Mouse (Mus musculus) kidney, embryonic 14.5 days (tissue): ENCODE data around the gene Slc7a6. TPM values are rescaled to one million over a fixed set of nuclear protein-coding genes. Genes with fewer than 3 reads are reported as not detected.

Source experiments
- ATAC-seq: fragments of 200-750 bp; cut with Nextera tagmentation; 2 replicates; pipeline ENCODE4 v1.8.0; 2017; ENCODE audit warnings: moderate number of reproducible peaks, mild to moderate bottlenecking, moderate TSS enrichment, moderate library complexity; ENCODE audit not compliant: low FRiP score, low TSS enrichment
- H3K27ac ChIP-seq: fragments of 300-500 bp; sonication (generic); 2 replicates; pipeline ENCODE4 v1.5.1; 2014; ENCODE audit warnings: low read depth, mild to moderate bottlenecking, low read length, moderate library complexity, mixed read lengths
- H3K27me3 ChIP-seq: fragments of 300-500 bp; sonication (generic); 2 replicates; pipeline ENCODE4 v1.6.1; 2014; ENCODE audit warnings: mild to moderate bottlenecking, low read length; ENCODE audit not compliant: control insufficient read depth, insufficient read depth
- H3K36me3 ChIP-seq: fragments of 300-500 bp; sonication (generic); 2 replicates; pipeline ENCODE4 v1.6.1; 2014; ENCODE audit warnings: low read length, mixed read lengths; ENCODE audit not compliant: control insufficient read depth, insufficient read depth
- H3K4me1 ChIP-seq: fragments of 300-500 bp; sonication (generic); 2 replicates; pipeline ENCODE4 v1.6.1; 2014; ENCODE audit warnings: low read length, mixed read lengths; ENCODE audit not compliant: control insufficient read depth, insufficient read depth
- H3K4me2 ChIP-seq: fragments of 300-500 bp; sonication (generic); replicated peaks from 2 replicates; pipeline ENCODE4 v1.6.1; 2014; ENCODE audit warnings: low read depth, mild to moderate bottlenecking, low read length
- H3K4me3 ChIP-seq: fragments of 300-500 bp; sonication (generic); 2 replicates; pipeline ENCODE4 v1.5.1; 2014; ENCODE audit warnings: mild to moderate bottlenecking, low read length
- H3K9ac ChIP-seq: fragments of 300-500 bp; sonication (generic); 2 replicates; pipeline ENCODE4 v1.6.1; 2014; ENCODE audit warnings: low read depth, mild to moderate bottlenecking, low read length, moderate library complexity
- H3K9me3 ChIP-seq: fragments of 300-500 bp; sonication (generic); 2 replicates; pipeline ENCODE4 v1.6.1; 2016; ENCODE audit warnings: low read length; ENCODE audit not compliant: control insufficient read depth
- WGBS: fragments of 180-500 bp; shearing (Covaris S2); extraction: QIAGEN DNeasy Blood & Tissue Kit; methylation state at CpG from one replicate; pipeline ENCODE4 v1.1.7; 2014; 5-methylcytosine and 5-hydroxymethylcytosine counted together
- polyA plus RNA-seq: library from polyadenylated mRNA; unstranded; fragments of >200 nt; fragmentation: Nextera tagmentation; extraction: Ambion mirVana; gene quantifications from 2 replicates; pipeline ENCODE4 v1.2.1, GENCODE M21; 2014

The Slc7a6 gene
- polyA plus RNA-seq: 87.4 and 90.3 TPM in 2 replicates

- Histone ChIP-seq H3K27me3 (no peaks in the 10 kb centered on the region), H3K36me3 (peaks cover 8% of the 10 kb centered on the region; the same call in 1 of the 2 replicates), H3K4me3 (peak within 1 kb of the TSS; percentile 80), H3K9ac (peak within 1 kb of the TSS; percentile 81), H3K27ac (peak within 1 kb of the TSS; percentile 69), H3K4me2 (peak within 1 kb of the TSS; percentile 92), H3K9me3 (no peaks in the 10 kb centered on the region), H3K4me1 (peaks cover 14% of the 10 kb centered on the region; the same call in 1 of the 2 replicates)
- WGBS: under 1% methylated on average over 54 of the region's 59 CpGs
- peak; percentile 85 for ATAC-seq
Observed at GRCm38 (mm10) chr8:106168356-106169016, at the start of gene Slc7a6. Gene Slc7a6, plus strand, starts transcription at chr8:106168857.

DNA sequence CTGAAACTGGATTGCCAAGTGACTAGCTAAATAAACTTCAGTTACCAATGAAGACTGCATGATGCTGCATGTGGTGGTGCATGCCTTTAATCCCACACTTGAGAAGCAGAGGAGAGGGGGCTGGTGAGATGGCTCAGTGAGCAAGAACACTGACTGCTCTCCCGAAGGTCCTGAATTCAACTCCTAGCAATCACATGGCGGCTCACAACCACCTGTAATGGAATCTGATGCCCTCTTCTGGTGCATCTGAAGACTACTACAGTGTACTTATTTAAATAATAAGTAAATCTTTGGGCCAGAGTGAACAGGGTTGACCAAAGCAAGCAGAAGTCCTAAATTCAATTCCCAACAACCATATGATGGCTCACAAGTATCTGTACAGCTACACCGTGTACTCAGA lies 45.2 kb upstream of the Slc7a6 start:
- no peak for ATAC-seq

GRCm38 (mm10) chr8:106126055-106126454 lies 42.6 kb upstream of the Slc7a6 start:
- ATAC-seq: no peak
- 95% methylated on average over 1 of the region's 1 CpGs for whole genome bisulfite sequencing
- H3K36me3 ChIP-seq: peaks cover 36% of the 10 kb centered on the region

More for the DNA sequence above, 45.2 kb upstream of the Slc7a6 start:
- Histone ChIP-seq H3K4me1 (no peaks in the 10 kb centered on the region), H3K4me3 (no peak overlapping the region), H3K36me3 (peaks cover 34% of the 10 kb centered on the region), H3K9me3 (no peaks in the 10 kb centered on the region), H3K27ac (no peak overlapping the region), H3K9ac (no peak overlapping the region), H3K4me2 (no peak overlapping the region), H3K27me3 (no peaks in the 10 kb centered on the region)
- 88% methylated on average over 3 of the region's 3 CpGs for WGBS

DNA sequence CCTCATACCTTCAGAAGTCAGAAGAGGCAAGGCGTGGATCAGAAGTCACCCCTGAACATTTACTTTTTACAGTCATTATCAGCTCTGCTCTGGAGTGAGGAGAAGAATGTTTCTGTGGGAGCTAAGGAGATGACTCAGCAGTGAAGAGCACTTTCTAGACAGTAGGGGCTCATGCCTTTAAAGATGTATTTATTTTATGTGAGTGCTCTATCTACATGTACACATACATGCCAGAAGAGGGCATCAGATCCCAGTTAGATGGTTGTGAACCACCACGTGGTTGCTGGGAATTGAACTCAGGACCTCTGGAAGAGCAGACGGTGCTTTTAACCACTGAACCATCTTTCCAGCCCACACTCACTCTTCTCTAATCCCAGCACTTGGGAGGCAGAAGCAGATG lies 41.6 kb upstream of the Slc7a6 start:
- Histone ChIP-seq H3K36me3 (peaks cover 46% of the 10 kb centered on the region), H3K27me3 (no peaks in the 10 kb centered on the region), H3K9ac (no peak overlapping the region), H3K4me2 (no peak overlapping the region), H3K4me1 (no peaks in the 10 kb centered on the region), H3K4me3 (no peak overlapping the region), H3K9me3 (no peaks in the 10 kb centered on the region), H3K27ac (no peak overlapping the region)
- WGBS: 75% methylated on average over 3 of the region's 3 CpGs
- ATAC-seq: no peak

More at GRCm38 (mm10) chr8:106126055-106126454, 42.6 kb upstream of the Slc7a6 start:
- no peak overlapping the region for H3K9ac ChIP-seq
- H3K9me3 ChIP-seq: no peaks in the 10 kb centered on the region
- no peak overlapping the region for H3K27ac ChIP-seq
- no peak overlapping the region for H3K4me3 ChIP-seq
- no peaks in the 10 kb centered on the region for H3K27me3 ChIP-seq
- no peaks in the 10 kb centered on the region for H3K4me1 ChIP-seq
- H3K4me2 ChIP-seq: no peak overlapping the region

DNA sequence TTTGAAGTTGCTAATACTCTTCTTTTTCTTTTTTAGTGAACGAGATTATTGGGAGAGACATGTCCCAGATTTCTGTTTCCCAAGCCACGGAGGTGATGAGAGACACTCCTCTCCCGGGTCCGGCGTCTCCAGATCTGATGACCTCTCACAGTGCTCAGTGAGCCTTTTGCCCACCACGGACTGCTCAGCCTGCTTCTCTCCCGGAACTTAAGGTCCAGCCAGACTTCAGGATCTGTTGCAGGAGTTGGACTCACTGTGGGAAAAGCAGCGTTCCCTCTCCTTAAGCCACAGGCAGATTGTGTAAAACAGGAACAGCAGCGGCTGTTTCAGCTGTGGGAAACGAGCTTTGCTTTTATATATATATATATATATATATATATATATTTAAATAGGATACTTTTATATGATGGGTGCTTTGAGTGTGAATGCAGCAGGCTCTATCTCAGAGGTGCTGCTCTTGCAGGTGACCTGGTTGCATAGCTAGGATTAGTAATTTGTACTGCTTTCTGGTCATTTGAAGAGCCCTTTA lies 40.7 kb upstream of the Slc7a6 start:
- no peak overlapping the region for H3K9ac ChIP-seq
- H3K4me1 ChIP-seq: no peaks in the 10 kb centered on the region
- 94% methylated on average over 10 of the region's 10 CpGs for WGBS
- H3K27ac ChIP-seq: no peak overlapping the region
- H3K4me2 ChIP-seq: no peak overlapping the region
- no peak overlapping the region for H3K4me3 ChIP-seq
- no peaks in the 10 kb centered on the region for H3K9me3 ChIP-seq
- no peaks in the 10 kb centered on the region for H3K27me3 ChIP-seq
- peaks cover 51% of the 10 kb centered on the region for H3K36me3 ChIP-seq
- no peak for ATAC-seq

DNA sequence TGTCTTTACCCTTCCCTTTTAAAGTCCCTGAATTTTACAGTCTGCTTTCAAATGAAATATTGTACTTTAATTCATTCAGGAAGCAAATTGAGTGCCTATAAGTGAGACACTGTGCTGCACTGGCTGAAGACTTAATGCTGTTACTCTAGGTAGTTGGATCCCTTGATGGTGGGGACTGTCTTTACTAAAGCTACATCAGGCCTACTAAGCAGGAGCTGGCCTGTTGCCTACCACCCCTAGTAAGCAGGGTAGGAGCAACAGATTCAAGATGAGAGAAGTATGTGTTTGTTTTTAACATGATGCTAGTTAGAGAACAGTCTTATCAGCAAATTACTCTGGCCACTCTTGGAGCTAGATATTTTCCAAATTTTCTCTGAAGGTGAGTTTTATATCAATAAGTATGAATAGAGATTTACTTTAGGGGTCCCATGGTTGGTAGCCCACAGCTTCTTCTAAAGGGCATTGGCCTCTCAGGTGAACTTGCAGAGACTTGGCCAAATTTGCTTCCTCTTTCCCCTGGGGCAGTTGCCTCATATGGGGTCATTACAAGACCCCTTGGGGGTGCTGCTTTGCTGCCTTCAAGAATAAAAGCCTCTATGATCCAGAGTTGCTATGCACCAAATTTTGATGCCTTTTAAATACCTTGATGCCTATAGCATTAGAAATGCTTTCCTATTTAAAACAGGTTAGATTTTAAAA lies 39.3 kb upstream of the Slc7a6 start:
- ATAC-seq: no peak
- H3K9ac ChIP-seq: no peak overlapping the region
- no peaks in the 10 kb centered on the region for H3K9me3 ChIP-seq
- peaks cover 48% of the 10 kb centered on the region for H3K36me3 ChIP-seq
- H3K4me1 ChIP-seq: no peaks in the 10 kb centered on the region
- no peaks in the 10 kb centered on the region; the same call in 1 of the 2 replicates for H3K27me3 ChIP-seq
- H3K4me3 ChIP-seq: no peak overlapping the region
- no peak overlapping the region for H3K27ac ChIP-seq
- H3K4me2 ChIP-seq: no peak overlapping the region

DNA sequence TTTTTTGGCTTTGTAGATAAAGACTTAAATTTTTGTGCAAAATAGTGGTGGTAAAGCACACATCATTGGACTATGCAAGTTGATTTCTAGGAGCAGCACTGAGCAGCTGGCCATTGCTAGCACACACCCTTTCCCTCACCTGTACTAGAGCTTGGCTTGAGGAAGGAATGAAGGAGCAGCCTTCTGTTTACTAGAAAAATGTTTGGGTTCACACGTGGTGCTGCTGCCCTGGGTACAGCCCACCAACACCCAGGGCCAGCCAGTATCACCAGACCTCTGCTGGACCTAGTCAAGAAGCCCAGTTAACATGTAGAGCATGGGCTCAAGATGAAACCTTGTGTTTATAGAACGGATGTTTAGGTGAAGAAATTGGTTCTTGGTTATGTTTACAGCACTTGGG lies 38.7 kb upstream of the Slc7a6 start:
- H3K27me3 ChIP-seq: peaks cover 2% of the 10 kb centered on the region
- H3K27ac ChIP-seq: no peak overlapping the region
- no peaks in the 10 kb centered on the region for H3K4me1 ChIP-seq
- H3K4me2 ChIP-seq: no peak overlapping the region
- H3K4me3 ChIP-seq: no peak overlapping the region
- ATAC-seq: no peak
- H3K9me3 ChIP-seq: no peaks in the 10 kb centered on the region
- peaks cover 48% of the 10 kb centered on the region for H3K36me3 ChIP-seq
- WGBS: 86% methylated on average over 2 of the region's 2 CpGs
- no peak overlapping the region for H3K9ac ChIP-seq

GRCm38 (mm10) chr8:106130505-106130904 lies 38.2 kb upstream of the Slc7a6 start:
- 82% methylated on average over 2 of the region's 2 CpGs for whole genome bisulfite sequencing

GRCm38 (mm10) chr8:106131021-106131420 lies 37.6 kb upstream of the Slc7a6 start:
- Histone ChIP-seq H3K4me2 (no peak overlapping the region), H3K27ac (no peak overlapping the region), H3K9ac (no peak overlapping the region), H3K9me3 (no peaks in the 10 kb centered on the region), H3K4me1 (peaks cover 5% of the 10 kb centered on the region; the same call in 1 of the 2 replicates), H3K27me3 (peaks cover 12% of the 10 kb centered on the region), H3K4me3 (no peak overlapping the region), H3K36me3 (peaks cover 45% of the 10 kb centered on the region)
- WGBS: 87% methylated on average over 4 of the region's 4 CpGs
- ATAC-seq: no peak

More at GRCm38 (mm10) chr8:106130505-106130904, 38.2 kb upstream of the Slc7a6 start:
- Histone ChIP-seq H3K27ac (no peak overlapping the region), H3K4me1 (no peaks in the 10 kb centered on the region; the same call in 1 of the 2 replicates), H3K4me3 (no peak overlapping the region), H3K9me3 (no peaks in the 10 kb centered on the region), H3K36me3 (peaks cover 48% of the 10 kb centered on the region), H3K27me3 (peaks cover 7% of the 10 kb centered on the region), H3K4me2 (no peak overlapping the region), H3K9ac (no peak overlapping the region)
- no peak for ATAC-seq
